Comparison of ENCODE assay signal across 10 mouse cellular contexts in the genomic region with DNA sequence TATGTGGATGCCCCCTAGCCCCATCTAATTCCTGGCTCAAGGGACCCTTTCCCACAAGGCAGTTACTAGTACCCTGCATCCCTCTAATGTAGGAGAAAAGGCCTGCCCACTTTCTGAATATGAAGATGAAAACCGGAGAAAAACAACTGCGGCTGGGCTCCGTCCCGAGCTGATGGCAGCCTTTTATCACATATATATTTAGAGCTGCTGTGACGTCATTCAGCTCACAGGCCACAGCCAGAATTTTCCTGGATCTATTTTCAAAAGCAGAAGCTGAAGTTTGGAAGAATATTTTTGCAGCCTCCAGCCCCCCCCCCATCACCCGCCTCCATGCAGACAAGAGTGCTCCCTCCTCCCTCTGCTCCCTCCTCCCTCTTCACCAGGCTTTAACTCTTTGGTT. TPM values are rescaled to one million over a fixed set of nuclear protein-coding genes. Genes with fewer than 3 reads are reported as not detected.
DNase-seq lines count a peak whose midpoint lies in the region; ATAC-seq and TF ChIP-seq lines count a peak whose summit lies in the region.
"Had no signal": no experiment of that assay in that cellular context is flagged by ENCODE, and none has a peak within 500 bp of the region (broad histone marks: within the 10 kb centered on the region; RNA-seq: fewer than 3 reads in every experiment).

No protein-coding gene starts in this region.

- 18% methylated on average over 6 of the region's 6 CpGs for WGBS in heart, embryonic 16.5 days

- H3K27me3 ChIP-seq in heart, embryonic 16.5 days (ENCODE audit: control insufficient read depth, insufficient read depth, low read length) = no peaks in the 10 kb centered on the region; the same call in 1 of the 2 replicates
- H3K27me3 ChIP-seq: hindbrain, embryonic 15.5 days had no signal

- 0 out of 2 replicates have a peak, but pooled peaks have one; percentile 33 for ATAC-seq in heart, embryonic 16.5 days (replicated peaks; ENCODE audit: extremely low read depth, insufficient read depth, low FRiP score)
- ATAC-seq: liver, postnatal 0 days had no signal

- peak overlapping the region; percentile 81 for H3K27ac ChIP-seq in heart, embryonic 16.5 days (ENCODE audit: low read length)
- no peak overlapping the region for H3K27ac ChIP-seq in gastrocnemius, adult 2 months
- H3K27ac ChIP-seq: hindbrain, embryonic 15.5 days had no signal

- intact Hi-C loops in gastrocnemius, adult 2 months (cut with DNase I) = no loop called here

- H3K4me2 ChIP-seq in heart, embryonic 16.5 days (ENCODE audit: low read depth, low read length) = peak overlapping the region; percentile 38
- H3K4me2 ChIP-seq: hindbrain, embryonic 15.5 days had no signal

- peak overlapping the region; percentile 33; the same call in 1 of the 2 replicates for H3K9ac ChIP-seq in heart, embryonic 16.5 days (ENCODE audit: low read length)
- H3K9ac ChIP-seq: hindbrain, embryonic 15.5 days; liver, postnatal 0 days had no signal

- no peaks in the 10 kb centered on the region for H3K9me3 ChIP-seq in heart, embryonic 16.5 days (replicated peaks; ENCODE audit: control insufficient read depth, low read length)
- H3K9me3 ChIP-seq: hindbrain, embryonic 15.5 days had no signal

- H3K4me1 ChIP-seq in heart, embryonic 16.5 days (ENCODE audit: control insufficient read depth, insufficient read depth, low read length) = peaks cover 25% of the 10 kb centered on the region

- no peak for TF ChIP-seq CTCF in gastrocnemius, adult 2 months (IDR thresholded peaks at IDR 0.05)

- H3K36me3 ChIP-seq in heart, embryonic 16.5 days (ENCODE audit: control insufficient read depth, insufficient read depth) = no peaks in the 10 kb centered on the region
- H3K36me3 ChIP-seq: hindbrain, embryonic 15.5 days had no signal

- no peak overlapping the region for H3K4me3 ChIP-seq in heart, embryonic 16.5 days (ENCODE audit: low read length)
- H3K4me3 ChIP-seq in gastrocnemius, adult 2 months = no peak overlapping the region
- H3K4me3 ChIP-seq: hindbrain, embryonic 15.5 days had no signal

- peak; percentile 60 to 77 for DNase-seq in layer of hippocampus, adult 18-20 months (ENCODE audit: low spot score in 2 of 2)
- no peak for DNase-seq in layer of hippocampus, adult 9-10 months (ENCODE audit: low spot score)
- peak; percentile 57 to 74 for DNase-seq in frontal cortex, postnatal 10 days (ENCODE audit: low spot score in 2 of 2)
- peak; percentile 87 for DNase-seq in right cerebral cortex, adult 18-20 months
- DNase-seq in ovary, postnatal 36 days (ENCODE audit: low spot score) = no peak
- DNase-seq in gastrocnemius, adult 2 months = no peak
- DNase-seq: cerebellum, postnatal 14 days; liver, postnatal 0 days had no signal

RNA-seq across cellular contexts. Expression of a gene that starts 27.9 kb away (rescaled TPM):
- 100 to 1,000 TPM; 105 to 112 TPM for total RNA-seq in layer of hippocampus, adult 18-20 months (2021)
- 0.24 and 0.43 TPM in 2 replicates for polyA plus RNA-seq in heart, embryonic 16.5 days (2015; fragmentation: Nextera tagmentation; extraction: Ambion mirVana)
- total RNA-seq in gastrocnemius, adult 2 months (2021) = not detected
- polyA plus RNA-seq: liver, postnatal 0 days had no signal

RNA-seq across cellular contexts. Expression of a gene that starts 30.1 kb away (rescaled TPM):
- total RNA-seq in layer of hippocampus, adult 18-20 months (2021) = 1 to 10 TPM; 1.8 to 2.2 TPM
- 11.4 and 13.1 TPM in 2 replicates for polyA plus RNA-seq in heart, embryonic 16.5 days (2015; fragmentation: Nextera tagmentation; extraction: Ambion mirVana)
- 10 to 100 TPM; 32.6 to 48.1 TPM for total RNA-seq in gastrocnemius, adult 2 months (2021)

RNA-seq across cellular contexts. Expression of a gene that starts 36.3 kb away (rescaled TPM):
- total RNA-seq in layer of hippocampus, adult 18-20 months (2021) = 1 to 10 TPM; 3.0 to 6.3 TPM
- polyA plus RNA-seq in heart, embryonic 16.5 days (2015; fragmentation: Nextera tagmentation; extraction: Ambion mirVana) = 43.4 and 44.4 TPM in 2 replicates
- total RNA-seq in gastrocnemius, adult 2 months (2021) = 100 to 1,000 TPM in 1 of 2 experiments, 10 to 100 TPM in 1; 25.7 to 113 TPM

Comparison
In these comparisons a context has a peak if more than half of its experiments do, and no peak if none do; other contexts are left out.
1. DNase-seq: peak in layer of hippocampus, adult 18-20 months (2 of 2), frontal cortex, postnatal 10 days (2 of 2) and right cerebral cortex, adult 18-20 months (single experiment); none in layer of hippocampus, adult 9-10 months (single experiment), ovary, postnatal 36 days (single experiment) and gastrocnemius, adult 2 months (single experiment).
2. RNA of a gene that starts 27.9 kb away (total RNA-seq): 105 to 112 TPM in layer of hippocampus, adult 18-20 months; not detected in gastrocnemius, adult 2 months; every median in the first group is over 100 times any median in the second.
3. RNA of a gene that starts 30.1 kb away (total RNA-seq): 32.6 to 48.1 TPM in gastrocnemius, adult 2 months; 1.8 to 2.2 TPM in layer of hippocampus, adult 18-20 months; every median in the first group is over 10 times any median in the second.